Mouse (Mus musculus) ES-E14 (cell line): ENCODE results near the gene Mypn.

Experiments
- HCFC1 ChIP-seq: IDR thresholded peaks from 2 replicates; pipeline ENCODE4 v1.6.1; 2012; ENCODE audit warnings: low read length, inconsistent platforms, borderline replicate concordance; ENCODE audit not compliant: insufficient read depth
- ZNF384 ChIP-seq: IDR thresholded peaks from 2 replicates; pipeline ENCODE4 v1.6.1; 2012; ENCODE audit warnings: low read depth, low read length, inconsistent platforms

DNA sequence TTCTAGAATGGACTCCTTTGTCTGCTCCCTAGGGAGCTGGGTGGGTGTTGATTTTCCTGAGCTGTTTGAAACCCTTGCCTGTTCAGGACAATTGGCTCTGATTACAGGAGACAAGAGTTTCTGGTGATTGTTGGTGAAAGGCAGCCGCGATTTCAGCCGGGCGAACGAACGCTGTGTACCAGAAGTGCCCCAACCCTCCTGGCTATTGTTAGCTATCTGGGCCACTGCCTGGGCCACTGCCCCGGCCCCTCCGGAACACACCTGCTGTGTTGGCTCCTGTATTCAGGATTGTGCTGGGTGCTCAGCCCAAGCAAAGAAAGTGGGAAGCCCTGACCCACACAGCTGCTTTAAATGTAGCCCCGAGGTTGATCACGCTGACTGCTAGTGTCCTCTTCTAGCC, 24.2 kb downstream of the Mypn start:
- TF ChIP-seq ZNF384 (no peak), HCFC1 (no peak)
